Mouse (Mus musculus) embryonic facial prominence, embryonic 14.5 days (tissue): ENCODE results near the gene C2cd4b. TPM values are rescaled to one million over a fixed set of nuclear protein-coding genes. Genes with fewer than 3 reads are reported as not detected.

Experiments
- ATAC-seq: fragments of 200-750 bp; cut with Nextera tagmentation; 2 replicates; pipeline ENCODE4 v1.8.0; 2017; ENCODE audit warnings: low read depth, moderate number of reproducible peaks, moderate TSS enrichment
- DNase-seq: peaks from one replicate; pipeline ENCODE4 v3.0.0-alpha.2; 2015; ENCODE audit warnings: low spot score
- H3K27ac ChIP-seq: fragments of 300-500 bp; sonication (generic); replicated peaks from 2 replicates; pipeline ENCODE4 v1.5.1; 2014; ENCODE audit warnings: low read depth, mild to moderate bottlenecking, low read length, moderate library complexity
- H3K27me3 ChIP-seq: fragments of 300-500 bp; sonication (generic); replicated peaks from 2 replicates; pipeline ENCODE4 v1.6.1; 2014; ENCODE audit warnings: low read length; ENCODE audit not compliant: control insufficient read depth, insufficient read depth
- H3K36me3 ChIP-seq: fragments of 300-500 bp; sonication (generic); 2 replicates; pipeline ENCODE4 v1.6.1; 2014; ENCODE audit warnings: low read length, mixed read lengths; ENCODE audit not compliant: control insufficient read depth, insufficient read depth
- H3K4me1 ChIP-seq: fragments of 300-500 bp; sonication (generic); 2 replicates; pipeline ENCODE4 v1.6.1; 2014; ENCODE audit warnings: antibody characterized with exemption, low read length; ENCODE audit not compliant: control insufficient read depth, insufficient read depth
- H3K4me2 ChIP-seq: fragments of 300-500 bp; sonication (generic); 2 replicates; pipeline ENCODE4 v1.6.1; 2014; ENCODE audit warnings: low read depth, mild to moderate bottlenecking, low read length, moderate library complexity, mixed read lengths
- H3K4me3 ChIP-seq: fragments of 300-500 bp; sonication (generic); 2 replicates; pipeline ENCODE4 v1.5.1; 2014; ENCODE audit warnings: low read depth, mild to moderate bottlenecking, low read length
- H3K9ac ChIP-seq: fragments of 300-500 bp; sonication (generic); 2 replicates; pipeline ENCODE4 v1.6.1; 2014; ENCODE audit warnings: low read depth, mild to moderate bottlenecking, low read length, moderate library complexity, mixed read lengths
- H3K9me3 ChIP-seq: fragments of 300-500 bp; sonication (generic); 2 replicates; pipeline ENCODE4 v1.6.1; 2016; ENCODE audit warnings: low read length; ENCODE audit not compliant: control insufficient read depth
- WGBS: fragments of 180-500 bp; shearing (Covaris S2); extraction: QIAGEN DNeasy Blood & Tissue Kit; methylation state at CpG from one replicate; pipeline ENCODE4 v1.1.7; 2014; 5-methylcytosine and 5-hydroxymethylcytosine counted together
- microRNA-seq: library from miRNA; unstranded; fragments of <30 nt; microRNA quantifications from one replicate; pipeline ENCODE4, GENCODE M21; 2016; ENCODE audit warnings: borderline number of aligned reads
- polyA plus RNA-seq: library from polyadenylated mRNA; unstranded; fragments of >200 nt; fragmentation: Nextera tagmentation; extraction: Ambion mirVana; gene quantifications from 2 replicates; pipeline ENCODE4 v1.2.1, GENCODE M21; 2014

Gene C2cd4b
- polyA plus RNA-seq, 1 experiment from 2014 or later, result 1.0 TPM

DNA sequence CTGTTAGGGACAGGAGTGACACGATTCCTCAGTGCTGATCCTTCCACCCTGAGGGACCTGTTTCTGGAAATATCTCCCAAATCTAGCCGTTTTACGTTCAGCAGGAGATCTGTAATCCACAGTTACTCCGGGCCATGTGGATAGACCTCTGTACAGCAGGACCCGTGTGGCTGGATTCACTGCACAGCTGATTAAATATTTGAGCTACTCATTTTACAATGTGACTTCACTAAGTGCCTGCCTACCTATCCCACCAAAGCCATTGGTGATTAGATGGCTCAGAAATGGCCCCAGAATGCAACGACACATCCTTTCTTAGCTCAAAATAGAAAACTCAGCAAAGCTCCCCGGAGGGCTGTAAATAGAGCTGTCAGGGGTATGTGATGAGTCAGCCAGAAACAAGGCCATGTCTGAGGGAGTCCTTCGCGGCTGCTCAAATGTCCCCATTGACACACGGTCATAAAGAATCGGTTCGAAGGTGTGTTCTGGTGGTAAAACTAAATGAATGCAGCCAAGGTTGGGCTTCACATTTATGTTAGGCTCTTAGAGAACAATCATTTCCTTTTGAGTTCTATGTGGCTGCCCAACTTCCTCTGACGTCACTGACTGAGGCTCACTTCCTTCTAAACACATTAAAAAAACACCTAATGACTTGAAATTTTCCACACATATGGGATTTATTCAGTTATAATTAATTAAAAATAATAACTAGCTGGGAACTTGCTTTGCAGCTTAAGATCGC, 40.0 kb downstream of the C2cd4b start:
- H3K4me3 ChIP-seq, result no peak overlapping the region
- no peak overlapping the region for H3K27ac ChIP-seq
- H3K9me3 ChIP-seq, result no peaks in the 10 kb centered on the region
- peak; percentile 57; the same call in 1 of the 2 replicates for ATAC-seq
- H3K36me3 ChIP-seq, result no peaks in the 10 kb centered on the region
- no peak overlapping the region for H3K4me2 ChIP-seq
- no peaks in the 10 kb centered on the region for H3K27me3 ChIP-seq
- DNase-seq, result peak; percentile 34
- 54% methylated on average over 14 of the region's 14 CpGs for WGBS
- H3K4me1 ChIP-seq, result peaks cover 14% of the 10 kb centered on the region
- H3K9ac ChIP-seq, result no peak overlapping the region

DNA sequence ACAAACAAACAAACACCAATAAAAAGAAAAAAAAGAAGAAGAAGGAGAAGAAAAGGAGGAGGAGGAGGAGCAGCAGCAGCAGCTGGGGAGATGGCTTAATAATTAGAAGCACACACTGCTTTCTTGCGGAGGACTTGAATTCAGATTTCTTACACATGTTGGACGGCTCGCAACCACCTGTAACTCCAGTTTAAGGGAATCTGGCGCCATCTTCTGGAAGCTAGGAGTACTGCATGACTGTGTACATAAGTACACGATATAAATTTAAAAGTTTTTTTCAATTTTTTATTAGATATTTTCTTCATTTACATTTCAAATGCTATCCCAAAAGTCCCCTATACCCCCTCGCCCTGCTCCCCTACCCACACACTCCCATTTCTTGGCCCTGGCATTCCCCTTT, 43.0 kb downstream of the C2cd4b start:
- Histone ChIP-seq H3K9me3 (no peaks in the 10 kb centered on the region), H3K4me1 (peaks cover 5% of the 10 kb centered on the region; the same call in 1 of the 2 replicates), H3K36me3 (no peaks in the 10 kb centered on the region), H3K4me2 (no peak overlapping the region), H3K27me3 (no peaks in the 10 kb centered on the region), H3K9ac (no peak overlapping the region), H3K27ac (no peak overlapping the region), H3K4me3 (no peak overlapping the region)
- WGBS, result 29% methylated on average over 6 of the region's 6 CpGs
- no peak for ATAC-seq
- DNase-seq, result peak; percentile 25

DNA sequence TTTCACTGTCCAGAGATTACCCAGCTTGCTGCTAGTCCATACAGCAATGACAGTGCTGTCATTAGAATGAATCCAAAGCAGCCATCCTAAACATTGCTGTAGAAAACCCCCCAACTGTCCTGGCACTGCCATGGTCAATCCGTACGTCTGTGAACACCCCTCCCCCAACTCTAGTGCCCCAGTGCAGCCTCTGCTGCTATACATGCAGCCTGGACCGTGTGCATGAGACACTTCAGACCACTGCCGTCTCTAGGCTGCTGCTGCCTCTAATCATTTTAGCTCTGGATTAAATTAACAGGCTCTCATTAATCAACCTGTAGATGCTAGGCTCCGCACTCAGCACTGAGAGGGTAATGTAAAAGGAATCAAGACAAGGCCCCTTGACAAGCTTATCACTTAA, 47.8 kb downstream of the C2cd4b start:
- Histone ChIP-seq H3K4me1 (no peaks in the 10 kb centered on the region), H3K27me3 (no peaks in the 10 kb centered on the region), H3K27ac (no peak overlapping the region), H3K36me3 (no peaks in the 10 kb centered on the region), H3K4me2 (no peak overlapping the region), H3K9ac (no peak overlapping the region), H3K4me3 (no peak overlapping the region), H3K9me3 (no peaks in the 10 kb centered on the region)
- ATAC-seq (no peak), DNase-seq (no peak)
- WGBS, result 65% methylated on average over 5 of the region's 5 CpGs

DNA sequence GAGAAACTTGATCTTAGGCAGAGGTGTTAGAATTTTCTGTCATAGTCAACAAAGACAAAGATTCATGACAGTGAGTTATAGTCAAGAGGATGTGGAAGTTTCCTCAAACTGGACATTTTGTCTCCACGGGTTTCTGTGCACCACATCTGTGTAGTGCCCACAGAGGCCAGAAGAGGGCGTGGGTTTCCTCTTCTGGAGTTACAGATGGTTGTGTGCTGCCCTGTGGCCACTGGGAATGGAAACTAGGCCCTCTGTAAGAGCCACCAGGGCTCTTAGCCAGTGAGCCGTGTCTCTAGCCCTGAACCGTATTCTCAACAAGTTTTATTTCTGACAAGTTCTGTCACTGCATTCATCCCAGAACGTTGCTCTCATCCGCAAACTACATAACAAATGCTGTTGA, 51.3 kb downstream of the C2cd4b start:
- WGBS, result 55% methylated on average over 6 of the region's 6 CpGs
- no peak overlapping the region for H3K4me3 ChIP-seq
- no peak overlapping the region for H3K9ac ChIP-seq
- no peaks in the 10 kb centered on the region for H3K27me3 ChIP-seq
- ATAC-seq (no peak), DNase-seq (no peak)
- no peaks in the 10 kb centered on the region for H3K36me3 ChIP-seq
- no peaks in the 10 kb centered on the region for H3K9me3 ChIP-seq
- H3K4me2 ChIP-seq, result no peak overlapping the region
- peaks cover 14% of the 10 kb centered on the region for H3K4me1 ChIP-seq
- H3K27ac ChIP-seq, result no peak overlapping the region

Small RNA genes lying within 50 kb of the gene (microRNA-seq; reads per million reads assigned to microRNA genes)
- gene Mir7241, result not detected
- gene Mir7242, result not detected

Other genes starting within 250 kb of the C2cd4b start
- gene Tln2, start 199.7 kb upstream of the C2cd4b start, polyA plus RNA-seq, result 42.0 and 46.3 TPM in 2 replicates
- 0.28 and 0.34 TPM in 2 replicates for gene C2cd4a, start 72.9 kb downstream of the C2cd4b start, polyA plus RNA-seq
- 5.2 and 6.0 TPM in 2 replicates for gene Vps13c, start 81.0 kb downstream of the C2cd4b start, polyA plus RNA-seq